Mouse (Mus musculus) retina, adult 2 months (tissue): ENCODE measurements around the gene Tnfrsf12a.
A peak's percentile ranks its signal among the peaks of the same experiment; 100 is the strongest.

Experiments
- DNase-seq: peaks from one replicate; pipeline ENCODE4 v3.0.0-alpha.2; 2012; ENCODE audit warnings: low read depth, low spot score

Gene Tnfrsf12a

GRCm38 (mm10) chr17:23645894-23646293 lies 31.4 kb downstream of the Tnfrsf12a start:
- DNase-seq, result no peak

DNA sequence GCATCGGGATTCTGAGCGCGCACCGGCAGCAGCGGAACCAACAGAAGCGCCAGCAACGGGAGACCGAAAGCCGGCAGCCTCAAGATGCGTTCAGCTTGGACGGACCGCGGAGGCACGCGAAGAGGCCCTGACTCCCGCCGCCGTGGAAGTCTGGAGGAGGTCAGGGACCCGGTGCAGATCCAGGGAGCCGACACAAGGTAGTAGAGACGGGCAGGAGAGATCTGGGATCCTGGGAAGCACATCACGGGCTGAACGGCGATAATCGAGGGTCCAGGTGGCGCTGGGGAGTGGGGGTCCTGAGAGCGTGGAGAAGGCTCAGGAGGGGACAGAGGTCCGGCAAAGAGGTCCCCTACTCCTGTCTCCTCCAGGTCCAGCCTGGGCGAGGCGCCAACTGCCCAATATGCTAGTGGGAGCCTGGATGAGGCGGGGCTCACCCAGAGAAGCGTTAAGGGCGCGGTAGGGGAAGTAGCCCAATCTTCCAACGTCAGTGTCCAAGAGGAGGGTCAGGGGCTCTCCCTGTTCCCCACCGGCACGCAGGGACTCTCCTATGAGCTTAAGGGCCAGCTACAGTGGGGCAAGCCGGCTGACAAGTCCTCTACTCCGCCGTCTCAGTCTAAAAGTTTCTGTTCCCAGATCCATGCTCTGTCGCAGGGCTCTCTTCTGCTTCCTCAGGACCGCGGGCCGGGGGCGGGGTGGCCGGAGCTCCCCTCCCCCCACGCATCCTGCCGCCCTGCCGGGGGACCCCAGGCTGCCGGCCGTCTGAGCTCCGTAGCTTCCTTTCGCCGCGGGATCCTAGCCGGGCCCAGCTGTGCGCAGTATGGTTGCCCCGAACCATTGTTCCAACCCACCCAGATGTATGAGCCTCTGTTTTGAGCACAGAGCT lies 32.4 kb downstream of the Tnfrsf12a start, which contains the start of gene Mmp25:
Gene Mmp25 (minus strand): TSS at position 665 of the 883 bp plus-strand sequence.
- DNase-seq, result no peak

GRCm38 (mm10) chr17:23631241-23631640 lies 46.0 kb downstream of the Tnfrsf12a start:
- DNase-seq, result no peak

GRCm38 (mm10) chr17:23630195-23631020 lies 46.9 kb downstream of the Tnfrsf12a start:
- DNase-seq, result peak; percentile 11

DNA sequence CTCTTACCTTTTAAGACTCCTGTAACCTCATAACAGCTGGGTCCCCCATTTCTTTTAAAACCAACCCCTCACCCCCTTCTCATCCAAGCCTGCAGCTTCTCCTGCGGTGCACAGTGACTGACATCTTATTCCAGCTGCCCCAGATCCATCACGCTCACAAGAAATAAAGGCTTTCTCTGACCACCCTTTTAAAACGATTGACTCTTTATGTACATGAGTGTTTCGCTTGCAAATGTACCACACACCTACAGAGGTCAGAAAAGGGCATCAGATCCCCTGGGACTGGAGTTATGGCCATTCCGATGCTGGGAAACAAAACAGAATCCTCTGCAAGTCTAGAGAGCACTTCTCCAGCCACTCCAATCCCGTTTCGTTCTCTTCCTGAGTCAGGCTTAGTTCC lies 49.5 kb downstream of the Tnfrsf12a start:
- DNase-seq, result no peak
